Mouse (Mus musculus): ENCODE measurements around the gene Fam213a.

The Fam213a gene

DNA sequence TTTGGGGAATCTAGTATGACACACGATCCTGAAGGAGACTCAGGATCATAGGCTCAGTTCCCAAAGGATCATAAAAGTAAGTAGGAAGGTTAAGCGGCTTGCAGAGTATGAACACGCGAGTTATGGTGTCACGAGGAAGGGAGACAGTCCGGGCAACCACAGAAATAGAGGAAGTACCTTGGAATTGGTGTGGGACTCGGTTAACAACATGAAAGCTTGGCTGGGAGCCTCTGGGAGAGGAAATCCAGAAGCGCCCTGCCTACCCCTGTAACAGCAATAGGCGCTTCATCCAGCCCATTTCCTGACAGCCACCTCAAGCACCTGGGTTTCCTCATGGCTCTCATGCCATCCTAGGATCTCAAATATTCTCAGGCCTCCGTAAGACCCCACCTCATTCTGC is 7.3 kb downstream of the Fam213a start:
- intact Hi-C loops (cut with DNase I), result no loop called here

DNA sequence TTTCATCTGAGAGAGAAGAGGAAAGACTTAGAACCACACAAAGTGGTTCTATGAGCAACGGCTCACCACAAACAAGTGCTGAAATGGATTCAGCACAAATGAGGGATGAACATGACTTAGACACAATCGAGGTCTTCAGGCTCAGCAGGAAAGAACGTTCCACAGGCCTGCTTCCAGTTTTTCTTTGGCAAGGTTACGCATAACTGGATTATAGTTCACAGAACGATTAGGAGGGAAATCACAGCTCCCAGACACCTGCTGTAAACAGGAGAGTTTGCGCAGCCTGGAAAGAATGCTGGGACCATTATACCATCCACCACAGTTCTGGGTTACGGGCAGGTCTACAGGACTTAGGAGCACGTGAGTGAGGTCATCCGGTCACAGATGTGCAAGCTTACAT is 7.9 kb downstream of the Fam213a start:
- intact Hi-C loops (cut with DNase I), result no loop called here

DNA sequence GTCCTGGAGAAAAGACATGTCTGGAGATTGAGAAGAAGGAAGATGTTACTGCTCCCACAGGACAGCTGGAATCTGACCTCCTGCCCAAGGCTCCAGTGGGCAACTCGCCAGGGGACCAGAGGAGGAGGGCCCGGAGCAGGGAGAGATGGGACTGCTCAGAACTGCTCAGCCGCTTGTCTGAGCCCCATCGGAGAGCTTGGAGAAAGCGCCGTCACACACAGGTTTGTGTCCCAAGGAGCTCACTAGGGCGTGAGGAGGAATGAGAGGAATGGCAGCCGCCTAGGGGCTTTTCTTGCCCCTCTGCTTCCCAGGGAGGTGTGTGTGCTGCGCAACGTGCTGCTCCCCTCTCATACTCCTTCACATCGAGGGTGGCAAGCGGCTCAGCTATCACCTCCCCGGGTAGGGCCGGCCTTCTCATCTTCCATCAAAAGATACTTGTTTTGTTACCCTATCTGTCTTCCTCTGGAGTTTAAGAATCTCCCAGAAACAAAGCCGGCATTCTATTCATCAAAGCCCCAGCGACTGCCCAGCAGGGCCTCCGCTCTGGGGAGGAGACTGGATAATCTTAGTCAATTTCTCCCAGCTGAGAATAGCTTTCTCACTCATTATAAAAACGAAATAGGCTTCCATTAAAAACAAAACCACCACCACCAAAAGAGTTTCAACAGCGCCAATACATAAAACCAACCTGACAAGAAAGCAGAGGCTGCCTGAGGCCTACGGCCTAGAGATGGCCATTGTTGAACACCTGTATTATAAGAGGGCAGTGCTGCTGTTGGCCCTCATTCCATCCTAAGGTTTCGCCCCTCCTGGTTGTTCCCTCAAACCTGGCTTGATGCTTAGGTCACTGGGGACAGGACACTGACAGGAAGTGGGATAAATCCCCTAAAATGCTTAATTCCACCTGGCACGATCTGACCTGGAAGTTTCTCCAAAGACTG is 9.1 kb downstream of the Fam213a start:
- intact Hi-C loops (cut with DNase I), result no loop called here

DNA sequence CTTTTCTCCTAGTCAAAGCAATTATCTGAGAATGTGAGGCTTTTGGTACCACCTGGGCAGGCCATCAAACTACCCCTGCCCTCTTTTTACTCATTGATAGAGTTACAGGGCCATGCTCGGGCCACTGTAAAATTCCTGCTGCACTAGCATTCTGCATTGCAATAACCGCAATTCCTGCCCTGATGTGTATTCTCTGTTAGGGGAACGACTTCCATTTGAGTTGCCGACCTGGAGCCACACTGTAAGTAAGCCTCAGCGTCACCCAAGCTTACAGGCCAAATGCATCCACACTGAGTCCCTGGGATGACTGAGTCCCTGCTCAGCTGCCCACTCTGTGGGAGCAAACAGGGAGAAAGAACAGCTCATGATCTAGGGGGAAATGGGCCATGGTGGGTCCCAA is 12.0 kb downstream of the Fam213a start:
- intact Hi-C loops (cut with DNase I), result no loop called here

DNA sequence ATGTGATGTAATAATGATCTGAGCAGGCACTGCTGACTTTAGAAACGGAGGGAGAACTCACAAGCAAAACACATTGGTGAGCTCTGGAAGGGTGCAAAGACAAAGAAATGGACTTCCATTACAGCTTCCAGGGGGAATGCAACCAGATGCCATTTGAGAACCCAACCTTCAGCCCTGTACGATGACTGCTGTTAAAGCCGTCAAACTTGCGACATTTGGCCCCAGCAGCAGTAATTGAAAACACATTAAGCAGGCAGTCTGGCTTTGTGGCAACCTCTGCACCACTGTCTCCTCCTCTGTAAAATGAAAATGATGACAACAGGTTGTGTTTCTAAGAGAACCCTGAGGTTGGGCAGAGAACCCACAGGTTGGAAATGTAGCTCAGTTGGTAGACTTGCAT is 12.8 kb downstream of the Fam213a start:
- intact Hi-C loops (cut with DNase I), result no loop called here

DNA sequence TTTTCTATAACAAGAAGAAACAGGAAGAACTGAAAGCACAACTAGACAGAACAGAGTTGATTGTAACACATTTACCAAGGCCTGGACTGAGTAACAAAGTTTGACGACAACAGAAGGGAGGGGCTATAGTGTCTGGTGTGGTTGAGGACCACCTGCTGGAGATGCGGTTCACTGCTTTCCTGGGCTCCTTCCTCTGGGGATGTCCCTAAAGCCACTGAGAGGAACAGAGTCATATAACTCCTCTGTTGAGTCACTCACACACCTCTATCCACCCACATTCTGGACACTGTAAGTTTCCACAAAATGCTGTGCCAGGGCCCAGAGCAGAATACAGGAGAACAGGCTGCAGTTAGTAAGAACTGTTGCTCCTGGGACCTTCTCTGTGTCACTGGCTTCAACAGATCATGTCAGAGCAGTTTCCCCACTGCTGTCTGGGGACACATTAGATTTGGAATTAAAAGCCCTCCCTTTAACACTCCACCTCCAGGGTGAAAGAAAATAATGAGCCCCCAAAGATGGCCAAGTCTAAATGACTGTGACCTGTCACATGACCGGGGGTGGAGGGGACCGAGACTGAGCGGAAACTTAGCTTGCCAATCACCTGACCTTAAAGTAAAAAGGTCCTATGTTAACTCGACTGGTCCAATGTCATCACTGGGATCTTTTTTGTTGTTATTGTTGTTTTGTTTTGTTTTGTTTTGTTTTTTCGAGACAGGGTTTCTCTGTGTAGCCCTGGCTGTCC is 13.5 kb downstream of the Fam213a start:
- intact Hi-C loops (cut with DNase I), result no loop called here

DNA sequence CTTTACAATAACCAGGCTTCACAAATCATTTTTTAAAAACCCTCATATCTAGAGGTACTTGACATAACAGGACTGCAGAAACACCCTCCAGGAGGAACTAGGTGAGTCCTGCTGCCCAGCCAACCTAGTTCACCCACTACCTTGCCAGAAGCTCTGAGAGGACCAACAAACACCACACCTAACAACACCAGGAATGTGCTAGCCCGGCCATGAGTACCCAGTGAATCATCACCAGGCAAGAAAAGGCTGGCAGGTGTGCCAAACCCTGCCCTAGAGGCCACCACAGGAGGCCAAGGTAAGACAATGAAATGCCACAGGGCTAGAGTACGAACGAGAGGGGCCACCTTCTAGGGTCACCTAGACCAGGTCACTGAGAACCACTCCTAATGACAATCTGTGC is 17.4 kb downstream of the Fam213a start:
- intact Hi-C loops (cut with DNase I), result no loop called here

DNA sequence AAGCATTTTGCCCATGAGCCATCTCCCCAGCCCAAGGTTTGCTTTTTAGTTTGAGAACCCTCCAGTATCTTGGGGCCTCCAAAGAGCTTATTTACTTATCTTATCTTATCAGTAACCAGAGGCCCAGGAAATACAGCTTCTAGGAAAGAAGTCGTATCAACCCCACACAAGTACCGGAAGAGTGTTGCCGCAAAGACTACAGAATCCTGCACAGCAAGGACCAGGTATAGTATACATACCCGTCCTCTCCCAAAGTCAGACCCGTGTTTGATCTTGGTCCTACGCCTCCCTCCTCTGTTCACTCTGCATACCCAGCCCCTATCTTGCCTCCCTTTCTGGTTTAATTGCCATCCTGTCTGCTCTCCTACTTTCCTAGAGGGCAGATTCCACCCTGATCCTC is 21.1 kb downstream of the Fam213a start:
- intact Hi-C loops (cut with DNase I), result no loop called here

DNA sequence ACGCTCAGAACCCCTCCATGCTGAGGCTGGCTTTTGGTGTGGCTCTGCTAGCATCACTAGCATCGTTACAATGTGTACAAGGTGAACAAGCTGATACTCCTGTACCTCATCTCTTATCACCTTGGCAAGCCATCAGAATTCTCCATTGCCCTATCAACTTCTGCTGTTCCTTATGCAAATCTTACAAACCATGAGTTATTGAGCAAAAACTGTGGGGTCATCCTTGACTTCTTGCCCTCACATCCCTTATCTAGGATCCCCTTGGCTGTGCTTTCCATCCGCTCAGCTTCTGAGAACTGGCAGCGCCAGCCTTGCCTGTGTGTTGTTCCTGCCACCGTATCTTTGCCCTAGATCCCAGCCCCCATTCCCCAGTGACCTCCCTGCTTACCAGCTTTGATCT is 24.8 kb downstream of the Fam213a start:
- intact Hi-C loops (cut with DNase I), result no loop called here

DNA sequence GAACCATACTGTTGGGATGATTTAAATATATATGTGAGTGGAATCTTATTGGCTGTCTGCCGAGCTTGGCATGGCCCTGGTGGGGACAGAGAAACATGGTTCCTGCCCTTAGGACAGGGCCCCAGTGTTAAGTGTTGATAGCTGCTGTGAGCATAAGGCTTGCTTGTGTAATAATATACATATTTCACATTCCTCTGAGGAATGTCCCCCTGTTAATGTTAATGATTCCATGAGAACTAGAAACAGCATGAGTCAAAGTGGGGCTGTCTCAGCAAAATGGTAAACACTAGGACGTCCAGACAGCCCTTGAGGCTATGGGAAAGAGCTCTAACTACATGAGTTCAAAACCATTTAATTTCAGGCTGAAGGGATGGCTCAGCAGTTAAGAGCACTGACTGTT is 26.4 kb downstream of the Fam213a start:
- intact Hi-C loops (cut with DNase I), result no loop called here

DNA sequence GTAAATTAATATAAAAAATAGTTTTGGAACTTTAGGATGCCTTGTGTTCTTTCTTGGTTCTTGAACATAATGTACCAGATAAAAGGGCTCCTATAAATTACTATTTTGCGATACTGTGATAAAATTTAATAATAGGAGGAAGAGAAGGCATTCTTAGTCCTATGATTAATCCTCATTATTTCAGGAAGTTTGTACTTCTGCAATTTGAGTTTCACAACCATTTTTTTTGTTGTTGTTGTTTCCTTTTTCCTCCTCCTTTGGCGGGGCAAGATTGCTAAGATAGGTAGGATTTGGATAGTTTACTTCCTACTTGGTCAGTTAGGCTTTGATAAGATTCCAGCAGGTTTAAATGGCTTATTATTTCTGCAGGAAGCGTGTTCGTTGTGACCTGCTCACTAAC is 28.0 kb downstream of the Fam213a start:
- intact Hi-C loops (cut with DNase I), result no loop called here

DNA sequence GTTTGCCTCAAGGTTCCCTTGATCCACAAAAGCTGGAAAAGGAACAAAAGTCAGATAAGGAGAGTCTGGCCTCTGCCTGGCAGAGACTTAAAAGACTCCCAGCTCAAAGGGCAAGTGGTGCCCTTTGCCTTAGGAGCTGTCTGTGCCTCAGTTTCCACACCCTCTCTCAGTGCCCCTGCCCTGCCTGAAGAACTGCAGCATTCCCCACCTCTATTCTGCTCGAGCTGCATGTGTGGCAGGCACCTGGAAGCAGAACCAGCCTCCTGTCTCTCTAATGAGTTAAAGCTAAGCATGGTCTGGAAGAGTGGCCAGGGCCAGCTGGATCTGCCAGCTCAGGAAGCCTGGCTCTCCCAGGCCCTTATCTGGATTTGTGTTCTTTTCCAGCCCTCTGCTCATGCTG is 33.9 kb downstream of the Fam213a start:
- intact Hi-C loops (cut with DNase I), result loop anchor here (1.0 to 10.0 kb wide), 2 partner anchors 55 to 165 kb away; no protein-coding TSS in a partner anchor

DNA sequence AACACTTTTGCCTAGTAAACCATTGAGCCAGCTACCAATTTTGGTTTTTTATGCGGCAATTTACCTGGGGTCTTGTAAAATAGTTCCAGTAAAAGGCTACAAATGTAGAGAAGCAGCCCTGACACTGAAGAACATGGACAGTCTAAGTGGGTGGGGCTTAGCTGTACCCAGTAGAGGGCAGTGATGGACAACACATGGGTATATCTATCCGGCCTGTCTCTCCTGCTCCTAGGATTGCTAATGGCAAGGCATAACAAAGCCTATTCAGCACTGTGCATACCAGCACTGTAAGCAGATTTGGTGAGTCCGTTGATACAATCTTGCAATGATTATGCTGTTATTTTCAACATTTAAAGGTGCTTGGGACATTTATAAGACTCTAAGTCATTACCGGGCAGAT is 34.6 kb downstream of the Fam213a start:
- intact Hi-C loops (cut with DNase I), result loop anchor here (1.0 to 10.0 kb wide), 2 partner anchors 55 to 164 kb away; no protein-coding TSS in a partner anchor

DNA sequence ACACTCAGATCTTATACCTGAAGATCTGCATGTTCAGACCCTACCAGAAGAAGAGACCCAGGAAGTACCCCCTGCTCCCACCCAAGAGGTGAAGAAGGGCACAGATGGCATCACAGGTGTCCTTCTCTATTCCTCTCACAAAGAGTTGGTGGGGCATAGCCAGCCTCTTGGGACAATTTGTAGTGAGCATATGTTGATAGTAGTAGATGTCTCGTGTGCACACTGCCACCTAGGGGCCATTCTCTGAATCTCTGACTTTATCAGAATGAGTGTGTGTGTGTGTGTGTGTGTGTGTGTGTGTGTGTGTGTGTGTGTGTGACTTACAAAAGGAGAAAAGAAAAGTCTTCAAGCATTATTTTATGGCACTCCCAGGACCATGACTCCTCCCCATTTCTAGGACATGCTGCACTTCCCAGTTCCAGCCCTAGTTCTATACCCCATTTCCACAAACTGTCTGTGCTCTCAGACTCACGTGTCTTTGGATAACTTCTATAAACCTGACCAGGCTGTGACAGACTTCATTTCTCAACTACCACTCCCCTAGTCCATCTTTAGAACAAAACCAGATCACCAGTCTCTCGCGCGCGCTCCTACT is 38.4 kb downstream of the Fam213a start:
- intact Hi-C loops (cut with DNase I), result loop anchor here (1.0 to 10.0 kb wide), 2 partner anchors 58 to 160 kb away; no protein-coding TSS in a partner anchor

DNA sequence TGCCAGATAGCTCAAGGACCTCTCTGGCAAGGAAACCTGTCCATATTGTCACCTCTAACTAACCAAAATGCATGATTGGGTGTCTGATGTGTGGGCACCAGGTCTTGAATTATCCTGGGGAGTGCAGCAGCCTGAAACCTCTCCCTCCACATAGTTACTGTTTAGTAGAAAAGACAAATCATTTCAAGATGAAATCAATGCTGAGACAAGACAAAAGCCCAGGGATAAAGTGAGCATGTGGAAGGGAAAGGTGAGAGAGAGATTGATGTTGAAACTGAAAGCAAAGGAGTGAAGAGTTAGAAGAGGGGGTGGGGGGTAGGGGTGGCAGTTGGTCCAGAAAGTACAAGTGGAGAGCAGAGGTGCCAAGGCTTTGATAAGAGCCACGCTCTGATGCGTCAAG is 45.5 kb downstream of the Fam213a start:
- intact Hi-C loops (cut with DNase I), result no loop called here

DNA sequence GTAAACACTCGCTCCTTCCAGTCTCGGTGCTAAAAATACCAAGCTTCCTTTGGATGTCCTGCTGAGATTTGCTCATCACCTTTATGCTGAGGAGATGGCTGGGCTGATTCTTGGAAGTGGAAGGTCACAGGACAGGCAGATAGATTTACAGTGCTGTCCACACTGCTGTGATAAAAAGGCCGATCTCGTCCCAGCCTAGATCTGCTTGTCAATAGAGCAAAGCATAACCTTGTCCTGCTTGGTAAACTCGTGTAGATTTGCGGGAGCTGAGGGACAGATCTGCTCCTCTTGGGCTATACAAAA is 46.0 kb downstream of the Fam213a start:
- intact Hi-C loops (cut with DNase I), result no loop called here

DNA sequence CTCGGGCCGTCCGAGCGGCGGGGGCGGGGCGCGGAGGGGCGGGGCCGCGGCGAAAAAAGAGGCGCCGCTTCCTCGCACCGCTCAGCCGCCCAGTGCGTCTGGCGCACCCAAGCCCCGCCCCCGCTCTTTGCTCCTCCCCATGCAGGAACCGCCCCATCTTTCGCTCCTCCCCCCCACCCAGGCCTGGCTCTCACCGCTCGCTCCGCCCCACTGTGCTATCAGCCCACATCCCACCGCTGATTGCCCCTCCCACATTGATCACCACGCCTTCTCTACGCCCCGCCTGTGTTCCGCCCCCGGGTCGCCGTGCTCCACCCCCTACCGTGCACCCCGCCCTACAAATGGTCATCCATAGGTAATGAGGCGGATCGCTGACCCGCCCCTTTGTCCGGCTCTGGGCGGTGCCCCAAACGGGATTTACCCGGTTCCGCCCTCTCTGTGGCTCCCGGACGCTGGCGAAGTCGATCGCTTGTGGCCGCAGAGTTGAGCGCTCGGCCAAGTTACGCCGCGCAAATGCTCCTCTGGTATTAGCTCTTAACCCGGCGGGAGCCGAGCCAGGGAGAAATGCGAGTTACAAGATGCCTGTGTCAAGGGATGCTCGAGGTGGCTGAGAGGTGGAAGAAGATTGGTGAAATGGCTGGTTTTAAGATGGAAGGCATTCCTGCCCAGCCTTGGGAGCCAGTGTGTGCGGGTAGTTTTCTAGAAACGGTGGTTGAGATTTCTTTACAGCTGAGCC is 46.6 kb downstream of the Fam213a start:
- intact Hi-C loops (cut with DNase I), result no loop called here

DNA sequence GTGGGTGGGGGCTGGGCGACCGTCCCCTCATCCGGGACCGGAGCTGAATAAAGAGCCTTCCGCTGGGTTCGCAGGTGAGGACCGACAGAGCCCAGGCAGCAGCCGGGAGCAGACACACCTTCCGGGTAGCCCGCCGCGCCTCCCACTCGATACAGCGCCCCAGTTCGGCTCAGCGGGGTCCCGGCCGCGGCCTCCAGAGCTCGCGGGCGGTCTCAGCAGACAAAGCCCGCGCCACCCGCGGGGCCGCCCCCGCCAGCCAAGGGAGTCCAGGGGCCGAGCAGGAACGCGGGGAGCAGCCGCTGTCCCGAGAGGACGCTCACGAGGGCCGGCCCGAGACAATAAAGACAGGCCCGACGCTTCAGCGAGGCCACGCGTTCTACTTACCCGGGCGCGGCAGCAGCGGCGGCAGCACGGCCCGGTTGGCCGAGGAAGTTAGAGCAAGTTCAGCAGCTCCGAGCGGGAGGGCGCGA is 47.2 kb downstream of the Fam213a start, which contains the start of gene Tspan14:
Tspan14 (minus strand) TSS at position 416 of the 470 bp plus-strand sequence.
- intact Hi-C loops (cut with DNase I), result no loop called here

DNA sequence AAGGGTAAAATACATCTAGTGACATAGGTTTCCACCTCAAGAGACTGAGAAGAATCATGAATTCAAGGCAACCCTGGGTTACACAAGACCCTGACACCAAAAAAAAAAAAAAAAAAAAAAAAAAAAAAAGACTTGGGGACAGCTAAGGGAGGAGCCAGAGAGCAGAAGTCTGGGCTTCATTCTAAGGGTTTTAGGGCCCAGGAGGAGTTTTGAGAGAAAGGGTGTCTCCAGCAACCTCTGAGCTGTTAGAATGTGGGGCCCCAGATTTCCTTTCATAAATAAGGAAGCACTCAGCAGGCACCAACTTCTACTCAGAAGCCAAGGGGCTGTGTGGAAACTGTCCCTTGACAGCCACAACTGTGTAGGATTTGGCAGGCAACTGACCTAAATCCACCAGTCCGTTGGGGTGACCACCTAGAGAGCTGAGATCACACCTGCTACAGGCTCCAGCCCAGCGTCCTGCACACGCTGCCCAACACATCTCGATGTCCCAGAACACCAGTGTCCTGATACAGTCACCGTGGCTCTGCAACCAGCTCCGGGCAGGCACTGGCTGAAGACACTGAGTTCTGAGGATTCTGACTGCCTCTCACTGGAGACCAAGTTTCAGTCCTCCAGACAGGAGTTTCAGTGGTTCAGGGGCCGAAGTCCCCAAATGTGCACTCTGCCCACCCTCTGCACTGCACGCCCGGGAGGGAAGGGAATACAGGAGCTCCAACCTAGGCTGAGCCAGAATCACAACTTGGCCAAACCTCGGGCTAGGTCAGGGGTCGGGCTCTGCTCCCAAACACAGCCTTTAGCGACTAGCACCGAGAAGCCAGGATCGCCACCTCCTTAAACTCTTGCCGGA is 47.9 kb downstream of the Fam213a start:
- intact Hi-C loops (cut with DNase I), result no loop called here

DNA sequence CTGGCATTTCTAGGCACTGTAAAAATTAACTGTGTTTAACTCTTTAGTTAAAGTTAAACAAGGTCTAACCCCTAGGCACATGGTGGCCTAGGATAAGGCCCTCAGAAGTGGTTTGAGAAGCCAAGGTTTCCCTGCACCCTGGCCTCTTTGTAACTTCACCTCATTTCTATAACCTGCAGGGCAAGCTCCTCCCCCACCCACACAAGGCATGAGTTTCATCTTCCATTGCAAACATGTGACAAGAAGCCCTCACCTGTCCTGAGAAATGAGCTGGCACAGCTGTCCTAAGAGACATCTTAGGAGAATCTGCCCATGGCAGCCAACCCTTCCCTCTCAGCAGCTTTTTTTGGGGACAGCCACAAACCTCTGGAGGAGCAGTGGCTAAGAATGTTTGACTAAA is 48.7 kb downstream of the Fam213a start:
- intact Hi-C loops (cut with DNase I), result no loop called here
